Mouse (Mus musculus) ovary, postnatal 10 days (tissue): ENCODE measurements at regions not wholly inside any gene's neighbourhood (a gene's known extent, or its start where the extent isn't known, plus 50 kb on each side); places are given as distances from the start of the nearest gene placed in this dataset.

ENCODE experiments used
- DNase-seq: peaks from one replicate; pipeline ENCODE4 v3.0.0; 2022; ENCODE audit warnings: low spot score

DNA sequence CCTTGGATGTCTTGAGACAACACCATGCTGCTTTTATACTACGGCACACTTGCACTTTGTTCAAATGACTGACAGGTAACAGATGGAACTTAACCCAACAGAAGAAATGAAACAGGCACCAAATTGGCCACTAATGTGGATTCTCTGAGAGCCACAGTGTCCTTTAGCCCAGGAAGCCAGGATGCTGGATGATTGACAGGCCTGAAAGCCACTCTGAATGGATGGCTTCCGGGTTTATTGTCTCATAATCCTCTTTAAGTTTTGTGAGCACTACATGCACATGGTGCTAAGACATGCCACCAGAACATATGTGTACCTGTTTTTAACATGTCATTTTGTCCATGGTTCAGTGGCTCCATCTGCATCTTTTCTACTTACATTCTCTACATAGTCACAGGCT is 152.7 kb downstream of the Drd1 start:
- no peak for DNase-seq

DNA sequence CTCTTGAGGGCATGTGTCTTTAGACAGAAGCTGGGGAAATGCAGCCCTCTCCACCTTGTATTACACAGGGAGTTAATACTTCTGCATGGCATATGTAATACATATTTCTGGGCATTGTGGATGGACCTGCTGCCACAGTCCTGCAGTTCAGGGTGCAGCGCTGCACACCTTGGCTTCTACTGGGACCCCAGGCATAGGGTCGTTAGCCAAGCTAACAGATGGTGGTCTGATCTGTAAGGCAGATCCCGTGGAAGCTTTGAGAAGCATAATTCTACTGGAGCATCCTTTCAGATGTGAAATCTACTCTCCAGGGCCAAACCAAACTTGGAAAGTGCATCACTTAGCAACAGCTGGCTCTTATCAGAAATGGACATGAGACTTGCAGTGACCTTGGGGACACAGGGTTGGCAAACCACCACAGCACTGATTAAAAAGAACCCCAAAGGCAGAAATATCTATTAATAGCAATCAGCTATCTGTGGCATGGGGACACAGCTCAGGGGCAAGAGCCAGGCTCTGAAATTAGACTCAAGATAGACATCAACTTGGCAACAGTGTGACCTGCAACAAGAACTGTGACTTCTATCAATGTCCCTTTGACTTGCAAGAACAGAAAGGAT is 155.0 kb downstream of the Drd1 start:
- no peak for DNase-seq

DNA sequence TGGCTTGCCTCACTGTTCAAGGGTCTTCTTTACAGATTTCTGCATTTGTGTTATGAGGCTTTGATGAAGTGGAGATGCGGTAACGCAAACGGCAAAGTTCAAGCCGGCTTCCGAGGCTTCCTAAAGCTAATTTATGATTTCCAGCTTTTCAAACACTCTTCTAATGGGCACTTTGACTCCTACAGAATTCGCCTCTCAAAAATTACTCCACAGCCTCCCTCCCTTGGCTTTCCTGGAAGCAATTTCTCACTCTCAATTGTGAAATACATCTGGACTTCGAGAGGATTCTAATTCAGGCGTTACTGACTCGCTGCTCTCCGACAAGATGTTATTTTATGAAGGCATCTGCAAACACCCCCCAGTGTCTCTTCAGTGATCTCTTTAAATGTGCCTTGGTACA is 157.2 kb downstream of the Drd1 start:
- no peak for DNase-seq

DNA sequence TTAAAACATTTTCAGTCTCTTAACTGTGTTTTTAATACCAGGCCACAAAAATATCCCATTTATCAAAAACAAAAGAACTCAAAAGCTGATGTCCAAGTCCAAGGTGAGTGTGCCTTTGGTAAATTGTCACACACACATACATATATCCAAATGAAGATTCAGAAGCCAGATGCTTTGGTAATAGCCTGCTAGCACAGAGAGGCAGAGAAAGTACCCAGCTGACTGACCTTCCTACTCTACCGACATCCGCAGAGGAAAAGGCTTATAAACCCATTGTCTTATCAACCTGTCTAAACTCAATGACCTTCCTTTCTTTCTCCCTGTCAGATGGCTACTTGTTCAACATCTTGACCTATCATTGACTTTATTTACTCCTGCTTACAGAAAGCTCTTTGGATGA is 158.3 kb downstream of the Drd1 start:
- no peak for DNase-seq

DNA sequence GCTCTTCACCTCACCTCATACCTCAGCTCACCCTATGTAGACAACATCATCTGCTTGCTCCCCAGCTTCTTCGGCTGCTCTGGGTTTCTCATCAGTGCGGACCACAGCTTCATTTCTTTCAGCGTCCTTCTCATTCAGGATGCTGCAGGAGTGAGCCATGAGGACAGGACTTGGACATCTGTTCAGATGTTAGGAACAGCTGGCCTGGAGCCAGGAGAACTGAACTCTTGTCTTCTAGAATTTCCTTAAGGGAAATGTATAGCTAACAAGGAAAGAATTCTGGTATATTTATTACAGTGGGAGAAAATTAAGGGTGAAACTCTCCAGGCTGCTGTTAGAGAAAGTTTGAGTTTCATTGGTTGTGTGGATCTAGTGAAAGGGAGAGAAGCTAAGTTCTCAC is 167.1 kb downstream of the Drd1 start:
- DNase-seq, result no peak

DNA sequence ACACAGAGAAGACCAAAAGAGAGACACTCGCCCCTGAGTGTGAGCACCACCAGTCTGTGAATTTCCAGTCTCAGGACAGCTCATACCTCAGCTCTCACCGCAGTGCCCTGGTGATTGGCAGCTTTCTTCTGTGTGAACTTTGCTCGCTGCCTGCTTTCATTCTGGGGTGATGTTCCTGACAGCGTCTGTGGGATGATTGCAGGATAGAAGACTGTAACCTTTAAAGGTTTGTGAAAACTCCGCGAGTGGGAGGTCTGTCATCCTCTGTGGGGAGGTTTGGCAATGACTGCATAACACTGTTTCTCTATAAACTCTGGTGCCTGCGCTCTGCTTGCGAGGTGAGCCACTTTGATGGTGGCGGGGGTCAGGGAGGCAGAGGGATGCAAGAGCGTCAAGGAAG is 169.7 kb downstream of the Drd1 start:
- DNase-seq, result no peak

DNA sequence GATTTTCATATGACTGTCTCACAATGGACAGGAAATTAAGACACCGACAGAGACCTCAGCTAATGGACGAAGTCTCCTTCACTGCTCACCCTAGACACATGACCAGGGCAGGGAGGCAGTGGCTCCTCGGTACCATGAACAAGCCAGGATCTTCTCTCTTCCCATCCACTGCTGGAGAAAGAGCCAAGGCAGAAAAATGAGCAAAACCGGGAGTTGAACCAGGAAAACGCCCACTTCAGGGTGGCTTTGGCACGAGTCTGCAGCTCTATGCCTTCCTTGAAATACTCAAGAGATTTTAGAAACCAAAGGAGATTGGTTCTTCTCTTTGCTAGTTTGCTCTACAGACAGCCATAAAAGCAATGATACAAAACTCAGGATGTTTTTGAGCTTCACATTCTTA is 172.3 kb downstream of the Drd1 start:
- DNase-seq, result no peak

DNA sequence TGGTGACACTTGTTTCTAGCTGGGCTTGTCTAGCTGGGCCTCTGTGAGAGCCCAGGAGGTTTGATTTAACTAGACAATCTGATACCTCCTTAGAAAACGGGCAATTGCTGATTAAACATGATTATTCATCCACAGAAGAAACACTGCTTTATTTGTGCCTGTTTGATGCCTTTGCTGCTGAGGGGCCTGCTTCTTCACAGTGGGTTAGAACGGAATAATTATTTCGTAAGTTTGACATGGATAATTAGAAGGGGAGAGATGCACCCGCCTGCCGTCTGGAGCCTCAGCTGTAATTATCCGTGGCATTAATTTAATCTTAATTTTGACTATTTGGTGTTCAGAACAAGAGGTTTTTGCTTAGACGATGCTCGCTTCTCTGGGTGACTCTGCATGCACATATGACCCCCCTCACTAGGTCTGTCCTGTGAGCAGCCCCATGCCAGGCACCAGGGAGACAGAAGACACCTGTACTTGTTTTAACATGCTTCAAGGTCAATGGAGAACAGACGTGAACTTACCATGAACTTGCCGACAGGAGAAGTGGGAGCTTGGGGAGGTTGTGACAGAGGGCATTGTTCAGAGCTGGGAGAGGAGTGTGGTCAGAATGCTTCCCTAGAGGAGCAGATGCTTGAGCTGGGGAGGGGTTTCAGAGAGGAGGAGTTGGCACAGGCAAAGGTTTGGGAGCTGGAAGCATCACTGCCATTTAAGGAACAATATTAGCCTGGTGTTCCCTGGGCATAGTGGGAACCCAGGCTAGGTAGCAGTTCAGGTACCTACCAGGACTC is 174.8 kb downstream of the Drd1 start:
- no peak for DNase-seq

DNA sequence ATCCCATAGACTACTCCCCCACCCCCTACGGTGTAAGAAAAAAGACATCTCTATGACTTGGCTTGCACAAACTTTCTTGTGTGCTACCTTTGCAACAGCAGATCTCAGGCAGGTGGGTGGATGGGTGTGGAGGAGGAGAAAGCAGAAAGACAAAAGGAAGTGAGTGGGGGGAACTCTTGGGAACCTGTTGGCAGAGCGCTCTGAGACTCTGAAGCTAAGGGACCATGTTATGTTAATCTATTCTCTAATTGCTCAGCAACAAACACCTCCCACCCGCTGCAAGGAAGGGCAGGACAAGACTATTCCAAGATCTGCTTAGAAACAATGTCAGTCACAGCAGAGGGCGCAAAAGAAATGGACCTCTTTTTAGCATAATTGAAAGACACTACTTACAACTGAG is 180.0 kb downstream of the Drd1 start:
- no peak for DNase-seq

DNA sequence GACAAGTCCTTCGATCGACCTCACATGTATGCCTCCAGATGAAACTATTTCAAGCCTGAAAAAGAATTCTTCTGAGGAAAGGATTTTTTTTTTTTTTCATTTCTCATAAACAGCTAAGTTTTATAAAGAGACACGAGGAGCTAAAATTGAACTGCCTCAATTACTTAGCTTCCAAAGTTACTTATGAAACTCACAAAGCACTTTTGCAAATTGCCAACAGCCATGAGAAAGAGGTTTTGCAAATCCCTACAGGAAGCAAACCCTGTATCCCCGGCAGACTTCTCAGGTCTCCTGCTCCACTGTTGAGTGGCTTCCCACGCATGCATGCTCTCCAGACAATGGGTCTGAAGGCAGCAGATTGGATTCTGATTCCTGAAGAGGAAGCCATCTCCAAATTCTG is 190.2 kb downstream of the Drd1 start:
- DNase-seq, result no peak

DNA sequence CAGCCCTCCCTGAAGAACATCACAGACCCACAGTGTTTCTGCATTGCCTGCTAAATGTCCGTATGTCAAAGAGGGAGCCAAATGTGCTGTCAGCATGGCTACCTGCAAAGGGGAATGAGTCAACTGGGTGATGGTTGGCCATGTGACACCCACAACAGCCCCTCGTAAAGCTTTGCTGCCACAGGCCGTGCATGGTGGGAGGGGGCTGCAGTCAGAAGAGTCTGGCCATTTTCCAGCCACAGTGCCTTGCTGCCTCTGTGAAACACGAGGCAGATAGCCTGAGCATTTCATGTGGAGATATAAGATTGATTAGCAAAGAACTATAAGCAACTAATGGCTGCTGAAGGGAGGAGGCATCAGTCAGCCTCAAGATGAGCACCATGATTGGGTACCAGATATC is 193.2 kb downstream of the Drd1 start:
- no peak for DNase-seq

DNA sequence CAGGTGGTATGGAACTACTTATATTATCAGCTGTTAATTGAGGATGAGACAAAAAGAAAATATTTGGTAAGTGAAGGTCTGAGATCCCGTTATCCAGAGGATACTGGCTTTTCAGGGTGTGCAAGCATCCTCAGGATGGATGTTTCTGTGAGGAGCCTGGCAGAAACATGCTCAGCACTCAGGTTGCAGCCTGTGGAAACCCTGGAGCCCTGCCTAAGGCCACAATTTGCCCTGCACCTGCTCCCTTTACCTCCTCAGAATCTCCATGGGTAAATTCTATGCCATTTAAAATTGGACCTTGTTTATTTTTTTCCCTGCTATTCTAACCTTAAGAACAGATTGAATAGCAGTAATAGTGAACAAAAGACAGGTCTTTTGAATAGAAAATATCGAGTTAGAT is 201.3 kb downstream of the Drd1 start:
- DNase-seq, result no peak

DNA sequence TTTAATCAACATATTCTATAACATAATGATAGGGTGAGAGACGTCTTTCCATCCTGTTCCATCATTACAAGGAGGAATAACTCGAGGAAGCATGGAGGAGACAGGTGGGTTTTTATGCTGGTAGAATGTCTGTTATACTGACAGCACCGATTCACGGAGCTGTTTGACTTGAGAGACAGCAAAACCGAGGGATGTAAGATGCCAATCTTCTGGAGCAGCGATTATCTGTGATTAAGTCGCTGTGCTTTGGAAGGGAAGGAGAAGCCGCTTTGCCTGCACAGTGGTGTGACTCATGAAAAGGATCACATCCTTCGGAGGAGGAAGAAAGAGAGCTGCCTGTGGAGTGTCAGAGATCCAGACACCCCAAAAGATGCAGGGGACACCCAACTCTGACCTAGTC is 205.4 kb downstream of the Drd1 start:
- DNase-seq, result no peak

DNA sequence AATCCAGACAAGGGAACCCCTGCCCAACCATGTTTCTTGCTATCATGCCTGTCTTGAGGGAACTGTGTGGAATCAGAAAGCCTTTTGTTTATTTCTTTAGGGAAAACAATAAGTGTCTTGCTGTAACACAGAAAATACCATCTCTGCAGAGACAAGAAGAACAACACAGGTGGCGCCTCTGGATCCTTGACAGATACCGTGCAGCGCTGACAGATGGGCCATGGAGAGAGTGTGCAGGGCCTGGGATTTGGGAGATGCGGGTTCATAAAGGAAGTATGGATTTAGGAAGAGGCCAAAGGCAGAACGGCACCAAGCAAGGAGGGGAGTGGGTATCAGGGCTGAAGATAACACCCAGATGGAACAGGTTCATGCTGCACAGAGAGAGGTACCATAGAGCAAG is 209.3 kb downstream of the Drd1 start:
- no peak for DNase-seq

DNA sequence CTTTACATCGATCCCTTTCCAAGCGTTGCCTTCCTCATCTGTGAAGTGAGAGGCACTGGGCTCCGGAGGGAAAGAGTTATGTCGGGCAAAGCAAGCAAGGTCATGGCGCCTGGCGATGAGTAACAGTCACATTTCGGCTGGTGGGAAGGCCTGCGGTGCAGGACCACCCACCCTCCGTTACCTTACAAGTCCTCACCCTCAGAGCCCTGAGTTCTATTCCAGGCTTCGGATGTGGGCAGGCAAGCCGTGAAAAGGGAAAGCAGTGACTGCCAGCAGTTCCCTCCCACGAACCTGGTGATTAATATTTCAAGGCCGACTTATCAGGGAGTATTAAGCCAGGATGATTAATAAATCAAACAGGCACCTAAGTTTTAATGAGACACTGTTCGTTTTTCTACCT is 209.7 kb downstream of the Drd1 start:
- DNase-seq, result no peak

DNA sequence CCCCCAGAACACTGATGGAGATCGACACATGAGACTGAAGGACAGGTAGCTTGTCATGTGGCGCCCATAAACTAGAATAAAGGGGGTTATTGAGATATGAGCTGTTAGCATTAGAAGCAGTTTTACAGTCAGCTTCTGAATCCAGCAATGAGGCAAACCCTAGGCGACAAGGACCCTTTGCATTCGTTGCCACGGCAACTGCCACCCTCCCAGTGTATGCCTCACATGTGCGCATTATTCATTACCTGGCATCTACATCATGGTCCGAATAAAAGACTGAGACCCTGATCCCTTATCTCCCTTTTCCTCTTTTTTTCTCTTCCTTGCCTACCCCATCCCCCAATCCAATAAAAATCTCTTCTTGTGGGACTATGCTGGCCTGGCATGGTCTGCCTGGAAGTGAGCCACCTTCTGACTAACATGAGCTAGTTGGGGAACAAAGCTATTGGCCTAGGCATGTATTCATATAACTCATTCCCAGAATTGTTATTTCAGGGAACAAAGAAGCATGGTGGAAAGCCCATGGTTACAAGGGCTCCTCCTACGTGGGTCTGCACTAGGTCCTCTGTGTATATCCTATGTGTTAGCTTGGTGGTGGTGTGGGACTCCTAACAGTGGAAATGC is 229.4 kb downstream of the Drd1 start:
- no peak for DNase-seq

DNA sequence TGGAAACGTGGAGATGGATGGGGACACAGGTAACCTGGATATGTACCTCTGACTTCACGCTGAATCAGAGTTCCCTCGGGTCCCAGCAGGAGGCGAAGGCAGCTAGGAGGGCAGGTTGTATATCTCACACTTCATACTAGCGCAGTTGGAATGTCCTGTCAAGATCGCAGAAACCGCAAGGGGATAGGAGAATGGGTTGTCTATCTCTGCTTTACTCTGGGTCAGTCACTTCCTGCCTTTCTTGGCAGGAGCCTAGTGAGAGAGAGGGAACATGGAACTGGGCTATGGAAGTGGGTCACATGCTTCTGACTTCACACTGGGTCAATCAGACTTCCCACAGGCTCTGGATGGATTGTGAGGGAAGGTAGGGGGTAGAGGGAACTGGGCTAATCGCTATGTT is 233.4 kb downstream of the Drd1 start:
- DNase-seq, result no peak

DNA sequence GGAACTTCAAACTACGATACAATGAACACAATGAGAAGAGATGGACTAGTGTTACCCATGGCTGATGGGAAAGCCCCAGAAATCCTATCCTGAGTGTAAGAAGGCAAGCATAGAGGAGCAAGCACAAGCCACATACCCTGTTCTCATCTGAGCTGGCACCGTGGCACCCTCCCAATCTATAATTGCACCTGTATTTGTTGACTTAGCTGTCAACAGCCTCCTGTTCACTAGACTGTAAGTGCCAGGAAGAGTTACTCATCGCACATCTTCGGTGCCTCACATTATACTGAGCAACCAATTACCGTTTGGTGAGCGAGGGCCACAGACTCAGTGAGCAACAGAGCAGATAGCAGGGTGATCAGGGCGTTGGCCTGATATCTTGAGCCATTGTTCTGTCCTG is 239.9 kb downstream of the Drd1 start:
- no peak for DNase-seq

DNA sequence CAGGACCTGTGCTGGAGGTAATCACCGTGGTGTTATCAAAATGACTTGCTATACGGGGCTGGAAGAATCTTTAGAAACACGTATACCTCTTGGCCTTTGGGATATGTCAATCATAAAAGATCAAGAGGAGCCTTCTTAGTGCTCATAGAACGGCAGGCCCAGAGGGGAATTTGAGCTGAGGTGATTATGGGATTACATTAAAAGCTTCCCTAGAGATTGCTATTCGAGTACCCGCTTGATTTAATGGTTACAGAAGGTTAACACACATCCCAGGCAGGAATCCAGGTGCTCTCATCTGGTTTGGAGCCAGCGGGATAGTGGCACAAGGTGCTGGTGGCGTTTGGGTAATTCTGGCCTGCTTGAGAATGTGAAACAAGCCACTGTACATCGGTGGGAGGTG is 241.4 kb downstream of the Drd1 start:
- DNase-seq, result no peak

DNA sequence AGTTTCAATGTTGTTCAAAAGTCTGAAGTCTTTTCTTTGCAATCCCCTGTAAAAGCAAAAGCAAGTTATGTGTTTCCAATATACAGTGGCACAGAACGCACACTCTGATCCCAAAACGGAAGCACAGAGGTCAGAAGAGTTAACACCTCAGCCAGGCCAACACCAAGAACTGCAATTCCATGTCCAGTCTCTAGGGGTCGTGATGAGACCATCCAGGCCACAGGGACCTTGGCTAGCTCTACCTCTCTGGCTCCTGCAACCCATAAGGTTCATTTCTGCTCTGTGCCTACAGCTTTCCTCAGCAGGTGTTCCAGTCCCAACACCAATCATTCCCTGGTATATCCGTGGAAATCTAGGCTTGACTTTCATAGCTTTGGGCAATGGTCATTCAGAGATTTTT is 243.6 kb downstream of the Drd1 start:
- DNase-seq, result no peak

DNA sequence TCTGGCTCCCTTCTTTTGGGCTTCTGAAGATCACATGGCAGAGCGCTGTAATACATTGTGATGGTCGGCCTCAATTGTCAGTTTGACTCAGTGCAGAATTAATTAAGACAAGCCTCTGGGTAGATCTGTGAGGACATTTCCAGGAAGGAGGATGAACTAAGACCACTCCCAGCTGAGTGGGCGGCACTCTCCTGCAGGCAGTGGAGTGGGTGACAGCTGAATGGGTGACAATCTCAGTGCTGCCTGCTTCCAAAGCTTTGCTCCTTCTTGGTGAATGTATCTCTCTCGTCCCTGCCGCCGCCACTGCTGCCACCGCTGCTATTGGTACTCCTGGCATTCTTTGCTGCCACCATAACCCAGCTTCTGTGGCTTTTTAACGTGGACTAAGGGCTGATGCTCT is 244.4 kb downstream of the Drd1 start:
- DNase-seq, result no peak

DNA sequence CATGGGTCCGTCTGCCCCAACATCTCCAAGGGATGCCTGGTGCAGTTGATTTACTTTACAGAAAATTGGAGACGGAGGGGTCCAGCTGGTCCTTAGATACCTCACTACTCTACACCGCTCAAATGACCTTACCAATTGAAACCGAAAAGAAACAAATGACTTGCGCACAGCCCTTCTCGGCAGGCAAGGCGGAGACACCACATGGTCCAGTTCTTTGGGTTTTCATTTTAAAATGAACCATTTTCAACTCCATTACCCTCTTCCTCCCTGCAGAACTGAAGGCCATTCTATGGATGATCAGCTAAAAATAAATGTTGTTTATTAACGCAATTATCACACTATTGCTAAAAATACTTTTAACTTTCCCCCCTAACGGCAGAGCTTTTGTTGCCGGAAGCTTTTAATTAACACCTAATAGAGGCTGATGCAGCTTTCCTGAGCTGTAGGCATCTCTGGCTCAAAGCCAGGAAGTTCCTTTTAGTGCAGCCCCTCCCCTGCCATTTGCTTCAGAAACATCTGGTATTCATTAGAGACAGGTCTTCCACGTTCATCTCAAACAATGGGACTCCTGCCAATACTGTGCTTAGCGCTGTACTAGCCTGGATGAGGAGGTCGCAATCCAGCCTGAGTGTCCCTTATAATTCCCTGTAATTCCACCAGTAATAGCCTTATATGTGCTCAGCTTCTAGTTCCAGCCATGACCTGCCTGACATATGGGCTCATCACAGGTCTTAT is 247.5 kb downstream of the Drd1 start:
- DNase-seq, result no peak

DNA sequence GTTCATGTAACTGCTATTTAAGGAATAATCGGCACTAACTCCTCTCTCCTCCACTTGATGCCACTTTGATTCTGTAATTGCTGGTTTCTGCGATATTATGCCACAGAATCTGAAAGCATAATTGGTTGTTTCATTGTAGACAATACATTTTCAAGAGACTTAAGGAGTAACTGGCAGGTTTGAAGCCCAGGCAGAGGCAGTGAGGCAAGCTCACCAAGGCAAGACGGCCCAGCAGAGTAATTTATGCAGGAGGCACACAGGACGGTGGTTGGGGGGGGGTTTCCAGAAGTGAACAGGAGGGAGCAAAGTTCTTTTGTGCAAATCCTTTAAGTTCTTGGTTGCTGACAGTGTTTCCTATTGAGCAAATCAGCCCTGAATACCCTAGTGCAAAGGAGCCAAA is 249.6 kb downstream of the Drd1 start:
- DNase-seq, result no peak
